Mouse (Mus musculus): Measurements from ENCODE around the gene Phyhipl. TPM values are rescaled to one million over a fixed set of nuclear protein-coding genes. Genes with fewer than 3 reads are reported as not detected.

The Phyhipl gene
- polyA plus RNA-seq, 1 experiment from 2014 or later, result 1.5 TPM

DNA sequence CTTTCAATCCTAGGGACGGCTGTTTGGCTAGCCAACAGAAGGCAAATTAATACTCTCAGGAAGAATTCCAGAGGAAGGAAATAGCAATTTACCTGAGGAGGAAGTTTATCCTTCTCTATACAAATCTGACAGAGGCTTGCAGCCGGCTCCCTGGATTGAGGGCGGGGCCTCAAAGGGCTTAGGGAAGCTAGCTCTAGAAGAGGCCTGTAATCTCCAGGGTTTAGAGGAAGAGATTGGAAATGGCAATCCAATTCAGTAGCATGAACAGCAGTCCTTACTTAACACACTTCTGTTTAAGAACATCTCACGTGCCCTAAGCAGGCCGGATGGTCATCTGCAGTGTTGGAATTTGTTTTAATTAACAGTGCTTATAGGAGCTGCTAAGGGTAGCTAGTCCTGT is 134.4 kb downstream of the Phyhipl start:
- Histone ChIP-seq H3K36me3 (ENCODE audit: control insufficient read depth, insufficient read depth, low read length) (no peaks in the 10 kb centered on the region), H3K27ac (ENCODE audit: low read length) (no peak overlapping the region), H3K9ac (ENCODE audit: low read length) (0 out of 2 replicates have a peak overlapping the region, but pooled peaks have one; percentile 50), H3K27me3 (ENCODE audit: control insufficient read depth, insufficient read depth, low read depth, low read length) (no peaks in the 10 kb centered on the region; the same call in 1 of the 2 replicates), H3K4me2 (ENCODE audit: low read depth, low read length) (peak overlapping the region; percentile 85), H3K4me1 (replicated peaks; ENCODE audit: control insufficient read depth, insufficient read depth, low read length) (peaks cover 14% of the 10 kb centered on the region), H3K4me3 (ENCODE audit: low read length) (peak overlapping the region; percentile 50), H3K9me3 (ENCODE audit: control insufficient read depth, low read length) (no peaks in the 10 kb centered on the region)
- WGBS, result 25% methylated on average over 5 of the region's 5 CpGs
- ATAC-seq (ENCODE audit: low read depth), result no peak

GRCm38 (mm10) chr10:70520143-70521131 is 135.3 kb downstream of the Phyhipl start:
- Histone ChIP-seq H3K4me3 (ENCODE audit: low read length) (peak overlapping the region; percentile 50), H3K27me3 (ENCODE audit: control insufficient read depth, insufficient read depth, low read depth, low read length) (no peaks in the 10 kb centered on the region; the same call in 1 of the 2 replicates), H3K4me1 (replicated peaks; ENCODE audit: control insufficient read depth, insufficient read depth, low read length) (peaks cover 14% of the 10 kb centered on the region), H3K9me3 (ENCODE audit: control insufficient read depth, low read length) (no peaks in the 10 kb centered on the region), H3K27ac (ENCODE audit: low read length) (no peak overlapping the region), H3K4me2 (ENCODE audit: low read depth, low read length) (peak overlapping the region; percentile 85), H3K36me3 (ENCODE audit: control insufficient read depth, insufficient read depth, low read length) (no peaks in the 10 kb centered on the region), H3K9ac (ENCODE audit: low read length) (peak overlapping the region; percentile 50)
- ATAC-seq (ENCODE audit: low read depth), result peak; percentile 76
- under 1% methylated on average over 38 of the region's 38 CpGs for WGBS

DNA sequence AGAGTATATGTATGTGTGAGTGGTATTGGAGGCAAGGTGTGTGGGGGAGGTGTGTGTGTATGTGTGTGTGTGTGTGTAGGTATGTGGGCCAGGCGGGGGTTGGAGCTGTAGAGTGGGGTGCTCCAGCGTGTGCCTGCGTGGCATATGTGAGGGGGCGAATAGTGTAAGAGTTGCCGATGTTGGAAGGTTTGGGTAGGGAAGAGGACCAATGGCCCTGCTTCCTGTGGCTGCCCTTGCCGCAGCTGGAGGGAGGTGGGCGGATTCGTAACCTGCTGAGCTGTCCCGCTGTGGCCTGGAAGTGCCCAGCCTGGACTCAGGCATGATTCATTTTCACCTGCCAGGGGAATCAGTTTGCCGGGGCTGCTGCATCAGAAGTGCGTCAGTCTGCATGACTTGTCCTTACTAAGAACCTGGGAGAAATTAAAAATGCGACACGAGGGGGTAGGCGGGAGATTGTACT is 136.1 kb downstream of the Phyhipl start:
- 7% methylated on average over 14 of the region's 14 CpGs for WGBS

GRCm38 (mm10) chr10:70516661-70517060 is 139.1 kb downstream of the Phyhipl start:
- H3K27me3 ChIP-seq (ENCODE audit: control insufficient read depth, insufficient read depth, low read depth, low read length), result no peaks in the 10 kb centered on the region; the same call in 1 of the 2 replicates
- 89% methylated on average over 8 of the region's 8 CpGs for WGBS
- no peak overlapping the region for H3K4me3 ChIP-seq (ENCODE audit: low read length)
- H3K9me3 ChIP-seq (ENCODE audit: control insufficient read depth, low read length), result no peaks in the 10 kb centered on the region
- H3K9ac ChIP-seq (ENCODE audit: low read length), result no peak overlapping the region
- peaks cover 14% of the 10 kb centered on the region for H3K4me1 ChIP-seq (replicated peaks; ENCODE audit: control insufficient read depth, insufficient read depth, low read length)
- no peak overlapping the region for H3K27ac ChIP-seq (ENCODE audit: low read length)
- ATAC-seq (ENCODE audit: low read depth), result no peak
- H3K36me3 ChIP-seq (ENCODE audit: control insufficient read depth, insufficient read depth, low read length), result no peaks in the 10 kb centered on the region
- H3K4me2 ChIP-seq (ENCODE audit: low read depth, low read length), result no peak overlapping the region

More for the DNA sequence above, 136.1 kb downstream of the Phyhipl start:
- no peak for ATAC-seq (ENCODE audit: low read depth)
- no peak overlapping the region for H3K27ac ChIP-seq (ENCODE audit: low read length)
- peak overlapping the region; percentile 50; the same call in 1 of the 2 replicates for H3K4me3 ChIP-seq (ENCODE audit: low read length)
- no peaks in the 10 kb centered on the region for H3K9me3 ChIP-seq (ENCODE audit: control insufficient read depth, low read length)
- no peak overlapping the region; the same call in 1 of the 2 replicates for H3K9ac ChIP-seq (ENCODE audit: low read length)
- no peaks in the 10 kb centered on the region for H3K36me3 ChIP-seq (ENCODE audit: control insufficient read depth, insufficient read depth, low read length)
- H3K4me1 ChIP-seq (replicated peaks; ENCODE audit: control insufficient read depth, insufficient read depth, low read length), result peaks cover 14% of the 10 kb centered on the region
- H3K27me3 ChIP-seq (ENCODE audit: control insufficient read depth, insufficient read depth, low read depth, low read length), result no peaks in the 10 kb centered on the region; the same call in 1 of the 2 replicates
- peak overlapping the region; percentile 85 for H3K4me2 ChIP-seq (ENCODE audit: low read depth, low read length)

GRCm38 (mm10) chr10:70514848-70515247 is 140.9 kb downstream of the Phyhipl start:
- Histone ChIP-seq H3K4me3 (ENCODE audit: low read length) (no peak overlapping the region), H3K4me1 (replicated peaks; ENCODE audit: control insufficient read depth, insufficient read depth, low read length) (peaks cover 3% of the 10 kb centered on the region), H3K27ac (ENCODE audit: low read length) (no peak overlapping the region), H3K4me2 (ENCODE audit: low read depth, low read length) (no peak overlapping the region), H3K9ac (ENCODE audit: low read length) (no peak overlapping the region), H3K9me3 (ENCODE audit: control insufficient read depth, low read length) (no peaks in the 10 kb centered on the region), H3K27me3 (ENCODE audit: control insufficient read depth, insufficient read depth, low read depth, low read length) (no peaks in the 10 kb centered on the region; the same call in 1 of the 2 replicates), H3K36me3 (ENCODE audit: control insufficient read depth, insufficient read depth, low read length) (no peaks in the 10 kb centered on the region)
- no peak for ATAC-seq (ENCODE audit: low read depth)
- WGBS, result 83% methylated on average over 9 of the region's 9 CpGs

DNA sequence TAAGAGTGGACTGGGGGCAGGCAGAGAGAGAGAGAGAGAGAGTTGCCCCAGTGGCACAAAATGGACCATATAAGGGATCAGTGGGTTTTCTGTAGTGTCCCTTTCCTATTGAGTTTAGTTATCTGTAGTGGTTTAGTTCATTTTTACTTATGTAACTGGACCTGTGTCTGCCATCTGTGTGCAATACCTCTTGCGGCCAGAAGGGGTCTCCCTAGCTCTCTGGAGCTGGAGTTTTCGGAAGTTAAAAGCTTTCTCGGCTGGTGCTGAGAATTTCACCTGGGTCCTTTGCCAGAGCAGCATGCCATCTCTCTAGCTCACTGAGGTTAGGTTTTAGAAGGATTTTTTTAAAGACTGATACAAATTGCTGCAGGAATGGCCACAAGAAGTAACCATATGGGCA is 147.9 kb downstream of the Phyhipl start:
- no peak overlapping the region for H3K9ac ChIP-seq (ENCODE audit: low read length)
- no peaks in the 10 kb centered on the region for H3K4me1 ChIP-seq (replicated peaks; ENCODE audit: control insufficient read depth, insufficient read depth, low read length)
- H3K27ac ChIP-seq (ENCODE audit: low read length), result no peak overlapping the region
- H3K9me3 ChIP-seq (ENCODE audit: control insufficient read depth, low read length), result peaks cover 4% of the 10 kb centered on the region
- ATAC-seq (ENCODE audit: low read depth), result no peak
- H3K36me3 ChIP-seq (ENCODE audit: control insufficient read depth, insufficient read depth, low read length), result 0 out of 2 replicates have a peak, but pooled peaks cover 2% of the 10 kb centered on the region
- no peak overlapping the region for H3K4me2 ChIP-seq (ENCODE audit: low read depth, low read length)
- H3K27me3 ChIP-seq (ENCODE audit: control insufficient read depth, insufficient read depth, low read depth, low read length), result no peaks in the 10 kb centered on the region
- 89% methylated on average over 3 of the region's 3 CpGs for WGBS
- no peak overlapping the region for H3K4me3 ChIP-seq (ENCODE audit: low read length)

Other genes starting within 250 kb of the Phyhipl start
- 9.0 and 10.3 TPM in 2 replicates for gene Fam13c, start 215.5 kb downstream of the Phyhipl start, polyA plus RNA-seq (2015; fragmentation: Nextera tagmentation; extraction: Ambion mirVana)

Data from lung, embryonic 16.5 days (tissue).